Mouse (Mus musculus): ENCODE data around the gene Sfta2.

DNA sequence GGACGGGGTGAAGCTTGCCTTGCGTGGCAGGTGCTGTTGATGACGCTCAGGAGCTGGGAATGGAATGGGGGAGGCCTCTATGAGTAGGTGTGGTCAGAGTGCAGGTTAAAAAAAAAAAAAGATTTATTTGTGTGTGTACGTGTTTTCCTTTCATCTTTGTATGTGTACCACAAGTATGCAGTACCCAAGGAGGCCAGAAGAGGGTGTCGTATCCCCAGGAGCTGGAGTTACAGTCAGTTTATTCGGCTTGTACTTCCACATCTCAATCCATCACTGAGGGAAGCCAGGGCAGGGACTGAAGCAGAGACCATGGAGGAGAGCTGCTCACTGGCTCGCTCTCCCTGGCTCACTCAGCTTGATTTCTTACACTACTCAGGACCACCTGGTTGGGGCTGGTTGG, 29.9 kb upstream of the Sfta2 start:
- TF ChIP-seq TAL1 (IDR thresholded peaks at IDR 0.05; ENCODE audit: low read length) = no peak
- TF ChIP-seq GATA1 (IDR thresholded peaks at IDR 0.05; ENCODE audit: low read length) = no peak
